In genomic region chr2:119985871-119986270, GRCm38 (mm10) we compare ENCODE assay signal across 25 mouse cellular contexts. TPM values are rescaled to one million over a fixed set of nuclear protein-coding genes. Genes with fewer than 3 reads are reported as not detected.
DNase-seq lines count a peak whose midpoint lies in the region; TF ChIP-seq lines count a peak whose summit lies in the region.
"Had no signal": no experiment of that assay in that cellular context is flagged by ENCODE, and none has a peak within 500 bp of the region (broad histone marks: within the 10 kb centered on the region; RNA-seq: fewer than 3 reads in every experiment).

No protein-coding gene starts in this region.

- WGBS in heart, adult 2 months = 70% methylated on average over 8 of the region's 8 CpGs
- 69% methylated on average over 8 of the region's 8 CpGs for WGBS in lung, adult 2 months

- H3K79me2 ChIP-seq in heart, adult 2 months (replicated peaks; ENCODE audit: control insufficient read depth, insufficient read depth, low read length) = no peaks in the 10 kb centered on the region; the same call in 1 of the 2 replicates

- H3K4me1 ChIP-seq in heart, adult 2 months (ENCODE audit: control insufficient read depth, insufficient read depth, low read length) = no peaks in the 10 kb centered on the region; the same call in 1 of the 2 replicates
- H3K4me1 ChIP-seq in lung, adult 2 months (ENCODE audit: control insufficient read depth, insufficient read depth, low read length) = no peaks in the 10 kb centered on the region; the same call in 1 of the 2 replicates
- H3K4me1 ChIP-seq: embryonic facial prominence, embryonic 15.5 days; forebrain, embryonic 15.5 days had no signal

- no peak for TF ChIP-seq CTCF in heart, adult 2 months (IDR thresholded peaks at IDR 0.05)
- no peak for TF ChIP-seq CTCF in lung, adult 2 months (IDR thresholded peaks at IDR 0.05; ENCODE audit: insufficient read depth, low read length)

- no peak for TF ChIP-seq EP300 in heart, adult 2 months (IDR thresholded peaks at IDR 0.05; ENCODE audit: insufficient read depth, low read depth, low read length)

- peaks cover 2% of the 10 kb centered on the region; the same call in 1 of the 2 replicates for H3K36me3 ChIP-seq in heart, adult 2 months (ENCODE audit: control insufficient read depth, insufficient read depth, low read length)
- H3K36me3 ChIP-seq: forebrain, embryonic 15.5 days had no signal

- peak; percentile 41 for DNase-seq in heart, adult 11 months
- no peak for DNase-seq in heart, adult 2 months
- DNase-seq in lung, adult 2 months = no peak
- DNase-seq in lung, postnatal 14 days = peak; percentile 50
- no peak for DNase-seq in left cerebral cortex, adult 18-20 months (ENCODE audit: low spot score in 2 of 2)
- no peak for DNase-seq in frontal cortex, postnatal 25 days (ENCODE audit: low spot score in 2 of 2)
- DNase-seq in left cerebral cortex, adult 11 months (ENCODE audit: low spot score) = no peak
- DNase-seq: adrenal gland, adult 8-10 months; cerebellum, adult 18-20 months; cerebellum, postnatal 25 days; embryo, embryonic 11 days; gastrocnemius, postnatal 10 days; kidney, adult 8-10 months; kidney, postnatal 10 days; liver, postnatal 0 days; retina, postnatal 1 day; right cerebral cortex, postnatal 25 days; thymus, postnatal 25 days had no signal

- H3K4me3 ChIP-seq in heart, adult 2 months = no peak overlapping the region
- H3K4me3 ChIP-seq in lung, adult 2 months (replicated peaks; ENCODE audit: extremely low read depth, low read depth, low read length) = no peak overlapping the region
- H3K4me3 ChIP-seq: embryonic facial prominence, embryonic 15.5 days; forebrain, embryonic 15.5 days; hindbrain, embryonic 13.5 days; limb, embryonic 12.5 days; myocyte; neural tube, embryonic 13.5 days had no signal

- no peak for TF ChIP-seq POLR2A in heart, adult 2 months (IDR thresholded peaks at IDR 0.05; ENCODE audit: insufficient read depth, low read depth, low read length)
- TF ChIP-seq POLR2A in lung, adult 2 months (IDR thresholded peaks at IDR 0.05; ENCODE audit: borderline replicate concordance, extremely low read depth, low read depth, low read length) = peak; percentile 50; the same call in 1 of the 2 replicates

- H3K9ac ChIP-seq in heart, adult 2 months (ENCODE audit: low read depth, low read length) = no peak overlapping the region
- H3K9ac ChIP-seq: embryonic facial prominence, embryonic 15.5 days; forebrain, embryonic 15.5 days; hindbrain, embryonic 13.5 days; limb, embryonic 12.5 days; liver, postnatal 0 days; neural tube, embryonic 13.5 days had no signal

- intact Hi-C loops in heart, adult 2 months (cut with DNase I) = no loop called here

- no peak overlapping the region for H3K27ac ChIP-seq in heart, adult 2 months
- H3K27ac ChIP-seq: embryonic facial prominence, embryonic 15.5 days; forebrain, embryonic 15.5 days; hindbrain, embryonic 13.5 days; limb, embryonic 12.5 days; neural tube, embryonic 13.5 days had no signal

- H3K27me3 ChIP-seq in heart, adult 2 months (ENCODE audit: control insufficient read depth, insufficient read depth, low read length) = no peaks in the 10 kb centered on the region
- H3K27me3 ChIP-seq: embryonic facial prominence, embryonic 15.5 days; forebrain, embryonic 15.5 days; hindbrain, embryonic 13.5 days; limb, embryonic 12.5 days; neural tube, embryonic 13.5 days; Patski had no signal

RNA-seq across cellular contexts. Expression of gene Mapkbp1, which starts 13.4 kb away (rescaled TPM):
- total RNA-seq in heart, adult 2 months (2021) = 1 to 10 TPM; 7.7 to 8.0 TPM
- 8.1 and 11.0 TPM in 2 replicates for polyA plus RNA-seq in heart, adult 2 months (2012; rRNA removed)
- polyA plus RNA-seq in lung, adult 2 months (2012; rRNA removed) = 31.5 and 37.5 TPM in 2 replicates
- 10 to 100 TPM; 44.9 to 45.1 TPM for total RNA-seq in left cerebral cortex, adult 18-20 months (2021)

RNA-seq across cellular contexts. Expression of gene Jmjd7, which starts 41.4 kb away (rescaled TPM):
- 1 to 10 TPM; 6.3 to 7.4 TPM for total RNA-seq in heart, adult 2 months (2021)
- polyA plus RNA-seq in heart, adult 2 months (2012; rRNA removed) = 6.4 and 14.6 TPM in 2 replicates
- 5.1 and 10.6 TPM in 2 replicates for polyA plus RNA-seq in lung, adult 2 months (2012; rRNA removed)
- 1 to 10 TPM; 4.2 to 5.1 TPM for total RNA-seq in left cerebral cortex, adult 18-20 months (2021)

RNA-seq across cellular contexts. Expression of gene Gm28042, which starts 41.4 kb away (rescaled TPM):
- under 1 TPM; 0.55 to 0.77 TPM for total RNA-seq in heart, adult 2 months (2021)
- 2.2 and 6.2 TPM in 2 replicates for polyA plus RNA-seq in heart, adult 2 months (2012; rRNA removed)
- polyA plus RNA-seq in lung, adult 2 months (2012; rRNA removed) = 0.30 and 3.8 TPM in 2 replicates
- total RNA-seq in left cerebral cortex, adult 18-20 months (2021) = 1 to 10 TPM in 1 of 2 experiments, not detected in 1; 1.3 TPM

RNA-seq across cellular contexts. Expression of gene Pla2g4b, which starts 47.3 kb away (rescaled TPM):
- total RNA-seq in heart, adult 2 months (2021) = 1 to 10 TPM; 1.6 to 1.9 TPM
- polyA plus RNA-seq in heart, adult 2 months (2012; rRNA removed) = 3.3 and 4.1 TPM in 2 replicates
- 4.3 and 20.6 TPM in 2 replicates for polyA plus RNA-seq in lung, adult 2 months (2012; rRNA removed)
- total RNA-seq in left cerebral cortex, adult 18-20 months (2021) = 1 to 10 TPM; 3.2 to 3.3 TPM

Comparison
In these comparisons a context has a peak if more than half of its experiments do, and no peak if none do; other contexts are left out.
1. DNase-seq: peak in heart, adult 11 months (single experiment) and lung, postnatal 14 days (single experiment); none in heart, adult 2 months (0 of 2), lung, adult 2 months (single experiment), left cerebral cortex, adult 18-20 months (0 of 2), frontal cortex, postnatal 25 days (0 of 2) and left cerebral cortex, adult 11 months (single experiment).
2. RNA of gene Mapkbp1, which starts 13.4 kb away (total RNA-seq): 44.9 to 45.1 TPM in left cerebral cortex, adult 18-20 months; 7.7 to 8.0 TPM in heart, adult 2 months; every median in the first group is over 4 times any median in the second.